Mouse (Mus musculus) embryonic fibroblast, embryonic 13.5 days (primary cell): ENCODE measurements around the gene Phka2.

ENCODE experiments used
- CTCF ChIP-seq: IDR thresholded peaks from 2 replicates; pipeline ENCODE4 v1.5.1; 2011; ENCODE audit warnings: mild to moderate bottlenecking, control low read depth, low read length, moderate library complexity, borderline replicate concordance; ENCODE audit not compliant: insufficient read depth
- POLR2A ChIP-seq: IDR thresholded peaks from 2 replicates; pipeline ENCODE4 v1.6.1; 2011; ENCODE audit warnings: low read depth, mild to moderate bottlenecking, control low read depth, low read length, moderate library complexity

DNA sequence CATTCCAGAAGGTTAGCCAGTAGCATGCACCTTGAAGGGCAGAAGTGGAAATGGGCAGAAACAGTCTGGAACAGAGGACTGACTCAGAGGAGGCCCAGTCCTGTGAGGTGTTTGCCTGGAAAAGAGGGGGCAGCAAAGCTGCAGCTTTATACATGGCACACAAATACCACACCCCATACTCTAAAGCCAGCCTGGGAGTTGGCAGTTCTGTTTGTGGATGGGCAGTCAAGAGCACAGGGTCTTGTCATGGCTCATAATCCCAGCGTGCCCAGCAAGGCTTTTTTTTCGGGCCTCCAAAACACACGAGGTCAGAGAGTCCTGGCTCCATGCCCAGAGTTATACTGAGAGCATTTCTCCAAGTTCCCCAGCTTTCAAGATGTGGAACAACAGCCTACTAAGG lies 99.1 kb downstream of the Phka2 start:
- no peak for TF ChIP-seq POLR2A
- TF ChIP-seq CTCF: no peak
